Mouse (Mus musculus) embryonic stem cell, embryonic (primary cell): ENCODE results near the gene Ppox.

Experiments
- CTCF ChIA-PET, 4 experiments: fragments of 300-600 bp in 2 of 4; fragments of 350-600 bp in 2 of 4; sonication (Branson Sonifier 250); formaldehyde crosslinking; loops; one replicate each; lab custom pipeline; 2022; ENCODE audit warnings: inconsistent platforms in 2 of 4; lab: Charles Lee
- POLR2A ChIA-PET, 4 experiments: fragments of 300-600 bp in 2 of 4; fragments of 350-600 bp in 2 of 4; sonication (Branson Sonifier 250); formaldehyde crosslinking; loops; one replicate each; lab custom pipeline; 2022; ENCODE audit warnings: antibody characterized with exemption in 4 of 4, inconsistent platforms in 1 of 4; lab: Charles Lee

Gene Ppox

GRCm38 (mm10) chr1:171279721-171280120, 1.3 kb downstream of the Ppox start:
- ChIA-PET POLR2A (interaction anchor here in 1 of 4 experiments (2.8 kb wide), 1 partner anchor 10 kb away, joined by 7 read pairs; no protein-coding TSS in a partner anchor), CTCF (interaction anchor here in 2 of 4 experiments (0.6 to 2.2 kb wide), 3 partner anchors 9 to 178 kb away, joined by 3 to 38 read pairs (median 5); partner anchors contain the start of gene B4galt3 (in 1 of the 2))

DNA sequence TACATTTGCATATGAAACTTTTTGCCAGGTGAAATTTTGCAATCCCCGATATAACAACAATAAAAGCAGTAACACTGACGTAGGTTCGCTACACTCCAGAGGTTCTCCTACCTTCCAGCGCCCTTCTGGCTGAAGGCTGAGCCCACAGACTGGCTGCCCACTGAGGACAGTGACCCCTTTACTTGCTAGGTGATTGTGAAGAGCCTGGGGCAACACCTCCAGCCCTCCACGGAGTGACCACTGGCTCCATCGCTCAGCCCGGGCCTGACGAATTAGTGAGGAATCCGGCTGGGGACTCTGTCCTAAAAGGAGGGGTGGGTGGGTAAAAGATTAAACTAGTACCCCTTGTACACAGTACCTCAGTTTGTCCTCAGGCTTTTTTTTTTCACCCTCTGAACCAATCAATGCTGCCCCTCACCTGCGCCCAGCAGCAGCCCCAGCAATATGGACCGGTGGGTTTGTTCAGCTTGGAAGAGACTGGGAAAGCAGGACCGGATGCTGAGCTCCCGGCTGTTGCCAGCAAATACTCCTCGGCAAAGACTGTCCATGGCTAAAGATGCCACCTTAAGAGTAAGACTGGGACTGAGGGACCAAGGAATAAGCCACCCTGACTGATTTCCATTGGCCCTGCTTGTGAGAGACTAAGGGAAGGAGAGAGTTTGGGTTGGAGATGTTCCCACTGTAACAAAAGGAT, 1.8 kb downstream of the Ppox start:
- ChIA-PET CTCF (no interaction called here), POLR2A (interaction anchor here in 2 of 4 experiments (1.2 to 2.8 kb wide), 5 partner anchors 8 to 223 kb away, joined by 3 to 7 read pairs (median 6); partner anchors contain the start of genes B4galt3 (in 1 of the 2) and Usp21 (in 1 of the 2))

DNA sequence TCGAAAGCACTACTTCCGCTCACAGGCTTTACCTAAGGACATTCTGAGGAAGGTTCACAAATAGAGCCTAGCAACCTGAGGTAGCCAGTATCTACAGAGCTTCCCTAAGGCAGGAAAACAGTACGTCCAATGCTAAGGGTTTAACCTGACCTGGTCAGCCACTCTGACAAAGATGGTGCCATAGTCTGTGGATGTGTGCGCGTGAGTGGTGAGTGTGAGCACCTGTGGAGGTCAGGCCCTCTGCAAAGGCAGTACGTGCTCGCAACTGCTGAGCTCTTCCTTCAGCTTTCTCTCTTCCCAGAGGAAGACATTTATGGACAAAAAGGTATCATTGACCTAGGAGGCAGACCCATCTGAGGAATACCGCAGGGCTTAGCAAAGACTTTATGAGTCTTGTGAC, 2.5 kb downstream of the Ppox start:
- ChIA-PET POLR2A (interaction anchor here in 2 of 4 experiments (1.2 to 2.8 kb wide), 7 partner anchors 8 to 224 kb away, joined by 3 to 7 read pairs (median 6); partner anchors contain the start of genes B4galt3 (in 1 of the 2) and Usp21 (in 1 of the 2)), CTCF (no interaction called here)

DNA sequence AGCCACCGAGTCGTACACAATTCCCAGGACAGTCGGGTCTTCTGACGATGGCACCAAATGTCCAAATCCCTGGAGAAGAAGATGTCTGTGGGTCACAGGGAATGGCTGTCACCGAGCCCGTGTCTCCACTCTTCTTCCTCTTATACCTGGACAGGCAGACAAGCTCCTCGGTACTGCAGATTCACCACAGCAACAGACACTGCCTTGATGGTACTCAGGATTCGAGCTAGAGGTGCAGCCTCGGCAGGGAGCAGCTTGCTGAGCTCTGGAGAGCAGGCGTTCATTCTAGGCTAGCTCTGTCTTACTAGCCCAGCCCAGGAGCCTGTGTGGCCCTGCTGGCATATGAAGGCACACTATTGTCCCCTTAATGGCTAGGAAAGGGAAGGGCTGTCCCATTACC, 3.2 kb downstream of the Ppox start:
- ChIA-PET POLR2A (interaction anchor here in 3 of 4 experiments (0.6 to 2.8 kb wide), 8 partner anchors 8 to 225 kb away, joined by 3 to 7 read pairs (median 6); partner anchors contain the start of genes Ndufs2 (in 1 of the 3) and Usp21 (in 1 of the 3)), CTCF (no interaction called here)

- CTCF ChIA-PET = no interaction called here
- POLR2A ChIA-PET = interaction anchor here in 3 of 4 experiments (0.6 to 2.0 kb wide), 5 partner anchors 8 to 393 kb away, joined by 3 to 7 read pairs (median 5); partner anchors contain the start of gene Ndufs2 (in 1 of the 3)
These were observed 4.8 kb downstream of the Ppox start for GRCm38 (mm10) chr1:171276110-171276748.

DNA sequence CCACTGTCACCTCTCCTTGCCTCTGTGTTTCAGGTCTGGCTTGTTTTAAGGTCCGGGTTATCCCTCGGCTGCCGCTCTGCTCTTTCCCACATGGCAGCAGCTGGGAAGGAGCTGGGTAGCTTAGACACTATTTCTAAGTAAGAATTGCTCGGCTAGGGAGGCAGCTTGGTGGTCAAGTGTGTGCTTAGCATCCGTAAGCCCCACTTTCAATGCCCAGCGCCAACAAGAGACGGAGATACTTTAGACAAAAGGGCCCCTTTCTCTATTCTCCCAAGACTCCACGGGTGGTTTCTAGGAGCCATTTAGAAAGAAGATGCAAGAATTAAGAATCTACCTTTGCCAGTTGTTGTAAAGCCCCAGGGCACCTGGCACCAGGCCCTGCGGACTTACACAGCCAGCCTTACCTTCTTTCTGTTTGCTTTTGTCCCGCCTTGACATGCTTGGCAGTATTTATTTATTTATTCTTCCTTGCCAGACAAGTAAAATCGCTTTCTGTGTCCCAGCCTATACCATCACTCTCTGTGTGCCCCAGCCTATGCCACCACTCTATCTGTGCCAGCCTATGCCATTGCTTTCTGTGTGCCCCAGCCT, 5.7 kb downstream of the Ppox start:
- CTCF ChIA-PET = no interaction called here
- POLR2A ChIA-PET = no interaction called here

GRCm38 (mm10) chr1:171274171-171274570, 6.8 kb downstream of the Ppox start:
- ChIA-PET CTCF (no interaction called here), POLR2A (no interaction called here)

- POLR2A ChIA-PET = interaction anchor here in 2 of 4 experiments (0.9 to 4.2 kb wide), 12 partner anchors 10 to 230 kb away, joined by 3 to 119 read pairs (median 8); partner anchors contain the start of genes Ppox (in 2 of the 2), Alyref2 (in 1 of the 2), Klhdc9 (in 1 of the 2) and Ufc1 (in 1 of the 2)
- CTCF ChIA-PET = interaction anchor here in 2 of 4 experiments (0.7 to 3.9 kb wide), 6 partner anchors 9 to 44 kb away, joined by 3 to 38 read pairs (median 4); partner anchors contain the start of gene Ppox (in 2 of the 2)
These were observed 8.9 kb downstream of the Ppox start for GRCm38 (mm10) chr1:171272086-171272485.

- ChIA-PET CTCF (interaction anchor here (0.6 to 3.9 kb wide), 12 partner anchors 9 to 1005 kb away, joined by 3 to 38 read pairs (median 4); partner anchors contain the start of genes Ppox (in 4 of the 4), Nit1 (in 1 of the 4) and Pfdn2 (in 1 of the 4)), POLR2A (interaction anchor here in 3 of 4 experiments (0.7 to 4.2 kb wide), 18 partner anchors 9 to 231 kb away, joined by 3 to 119 read pairs (median 10); partner anchors contain the start of genes Ppox (in 3 of the 3), Ufc1 (in 2 of the 3), Usp21 (in 2 of the 3) and Alyref2 (in 1 of the 3))
These were observed 9.4 kb downstream of the Ppox start for GRCm38 (mm10) chr1:171271622-171272021.

GRCm38 (mm10) chr1:171271196-171271595, 9.8 kb downstream of the Ppox start:
- POLR2A ChIA-PET = interaction anchor here (0.6 to 4.2 kb wide), 39 partner anchors 9 to 1114 kb away, joined by 3 to 119 read pairs (median 7); partner anchors contain the start of genes Ppox (in 4 of the 4), Klhdc9 (in 2 of the 4), Ndufs2 (in 2 of the 4) and Ufc1 (in 2 of the 4)
- CTCF ChIA-PET = interaction anchor here (0.5 to 3.9 kb wide), 12 partner anchors 8 to 1006 kb away, joined by 3 to 38 read pairs (median 4); partner anchors contain the start of genes Ppox (in 4 of the 4), Adamts4 (in 1 of the 4), Nit1 (in 1 of the 4) and Pfdn2 (in 1 of the 4)

- POLR2A ChIA-PET = interaction anchor here (0.5 to 4.2 kb wide), 76 partner anchors 8 to 375 kb away, joined by 3 to 119 read pairs (median 5); partner anchors contain the start of genes Ppox (in 4 of the 4), Ndufs2 (in 3 of the 4), Usp21 (in 3 of the 4) and Adamts4 (in 2 of the 4)
- CTCF ChIA-PET = interaction anchor here (0.5 to 3.9 kb wide), 12 partner anchors 10 to 231 kb away, joined by 3 to 38 read pairs (median 4); partner anchors contain the start of genes Ppox (in 4 of the 4), Adamts4 (in 1 of the 4), F11r (in 1 of the 4) and Klhdc9 (in 1 of the 4)
These were observed 10.4 kb downstream of the Ppox start for GRCm38 (mm10) chr1:171270573-171270900.

- POLR2A ChIA-PET = interaction anchor here (0.5 to 4.2 kb wide), 94 partner anchors 8 to 385 kb away, joined by 3 to 119 read pairs (median 5); partner anchors contain the start of genes Ppox (in 4 of the 4), Adamts4 (in 3 of the 4), Dedd (in 3 of the 4) and Klhdc9 (in 3 of the 4)
- CTCF ChIA-PET = interaction anchor here in 3 of 4 experiments (0.5 to 3.9 kb wide), 12 partner anchors 11 to 231 kb away, joined by 3 to 38 read pairs (median 4); partner anchors contain the start of genes Ppox (in 3 of the 3), F11r (in 1 of the 3), Klhdc9 (in 1 of the 3) and Ufc1 (in 1 of the 3)
These were observed 11.0 kb downstream of the Ppox start, which contains the start of gene B4galt3 for GRCm38 (mm10) chr1:171269848-171270572. Gene B4galt3, plus strand, starts transcription at chr1:171270328.

DNA sequence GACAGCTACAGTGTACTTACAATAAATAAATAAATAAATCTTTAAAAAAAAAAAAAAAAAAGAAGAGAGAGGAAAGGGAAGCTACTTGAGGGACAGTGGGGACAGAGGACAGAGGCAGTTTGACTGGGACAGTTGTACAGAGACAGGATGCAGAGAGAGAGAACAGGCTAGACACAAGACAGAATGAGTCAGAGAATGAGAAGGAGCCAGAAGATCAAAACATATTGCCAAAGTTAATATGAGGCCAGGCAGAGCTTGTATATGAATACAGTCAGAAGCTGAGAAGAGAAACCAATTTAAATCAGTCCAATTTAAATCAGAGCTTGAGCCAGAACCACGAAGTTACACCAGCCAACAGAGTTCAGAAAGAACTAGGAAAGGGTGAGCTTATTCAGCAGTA, 12.6 kb downstream of the Ppox start:
- ChIA-PET POLR2A (interaction anchor here in 2 of 4 experiments (0.7 to 2.9 kb wide), 8 partner anchors 9 to 72 kb away, joined by 3 to 15 read pairs (median 4); partner anchors contain the start of genes Ppox (in 2 of the 2), Dedd (in 1 of the 2) and Pcp4l1 (in 1 of the 2)), CTCF (interaction anchor here in 3 of 4 experiments (0.6 to 1.9 kb wide), 10 partner anchors 11 to 1253 kb away, joined by 3 to 13 read pairs (median 4); partner anchors contain the start of genes Ppox (in 2 of the 3) and Cfap45 (in 1 of the 3))

GRCm38 (mm10) chr1:171265971-171266744, 14.8 kb downstream of the Ppox start:
- ChIA-PET POLR2A (interaction anchor here in 1 of 4 experiments (1.2 to 2.9 kb wide), 2 partner anchors 15 to 95 kb away, joined by 3 to 15 read pairs; partner anchors contain the start of genes Klhdc9 and Ppox), CTCF (no interaction called here)
